Mouse (Mus musculus): ENCODE results near the gene Mvd. TPM values are rescaled to one million over a fixed set of nuclear protein-coding genes. Genes with fewer than 3 reads are reported as not detected.

Mvd gene
- polyA plus RNA-seq, 1 experiment: 68.7 TPM

- H3K36me3 ChIP-seq (ENCODE audit: control insufficient read depth, insufficient read depth, low read length): peaks cover 3% of the 10 kb centered on the region
- no peak for DNase-seq
- H3K27me3 ChIP-seq (replicated peaks; ENCODE audit: control insufficient read depth, insufficient read depth, low read length): no peaks in the 10 kb centered on the region
- no peak overlapping the region for H3K4me3 ChIP-seq (ENCODE audit: insufficient read depth, low read depth, low read length)
- no peak for TF ChIP-seq POLR2A (IDR thresholded peaks at IDR 0.05; ENCODE audit: low read depth, low read length)
- TF ChIP-seq CTCF (conservative IDR thresholded peaks at IDR 0.05; ENCODE audit: insufficient read depth, insufficient read length, low read depth, low read length): peak; percentile 23; the same call in 1 of the 2 replicates
- H3K27ac ChIP-seq (ENCODE audit: insufficient read depth, low read depth, low read length): no peak overlapping the region
- no peaks in the 10 kb centered on the region for H3K4me1 ChIP-seq (ENCODE audit: control insufficient read depth, insufficient read depth, low read length)
- 83% methylated on average over 3 of the region's 3 CpGs for WGBS
Measured at GRCm38 (mm10) chr8:122389357-122389756, 53.9 kb downstream of the Mvd start.

Other genes with a start within 250 kb of the Mvd start
- gene Zfpm1, start 161.3 kb downstream of the Mvd start, polyA plus RNA-seq (2012; rRNA removed): 9.7 and 11.8 TPM in 2 replicates
- 0.05 TPM in 1 of 2 replicates, not detected in the other for gene Trhr2, start 82.7 kb downstream of the Mvd start, polyA plus RNA-seq (2012; rRNA removed)
- gene Zc3h18, start 66.8 kb downstream of the Mvd start, polyA plus RNA-seq (2012; rRNA removed): 23.3 and 24.1 TPM in 2 replicates
- 0.11 TPM in 1 of 2 replicates, not detected in the other for gene Il17c, start 21.4 kb downstream of the Mvd start, polyA plus RNA-seq (2012; rRNA removed)
- 1,266 and 1,342 TPM in 2 replicates for gene Cyba, start 10.5 kb downstream of the Mvd start, polyA plus RNA-seq (2012; rRNA removed)
- gene Snai3, start 17.3 kb upstream of the Mvd start, polyA plus RNA-seq (2012; rRNA removed): 1.6 and 1.7 TPM in 2 replicates
- 64.4 and 64.5 TPM in 2 replicates for gene Rnf166, start 32.6 kb upstream of the Mvd start, polyA plus RNA-seq (2012; rRNA removed)
- 16.8 and 21.1 TPM in 2 replicates for gene Ctu2, start 32.7 kb upstream of the Mvd start, polyA plus RNA-seq (2012; rRNA removed)
- gene Piezo1, start 107.9 kb upstream of the Mvd start, polyA plus RNA-seq (2012; rRNA removed): 102 and 121 TPM in 2 replicates
- gene Cdt1, start 124.6 kb upstream of the Mvd start, polyA plus RNA-seq (2012; rRNA removed): 7.1 and 8.6 TPM in 2 replicates
- gene Aprt, start 133.5 kb upstream of the Mvd start, polyA plus RNA-seq (2012; rRNA removed): 177 and 190 TPM in 2 replicates
- gene Galns, start 168.0 kb upstream of the Mvd start, polyA plus RNA-seq (2012; rRNA removed): 36.2 and 44.5 TPM in 2 replicates
- 258 and 302 TPM in 2 replicates for gene Trappc2l, start 168.2 kb upstream of the Mvd start, polyA plus RNA-seq (2012; rRNA removed)
- gene Pabpn1l, start 179.3 kb upstream of the Mvd start, polyA plus RNA-seq (2012; rRNA removed): 0.11 TPM in 2 replicates